Mouse (Mus musculus) midbrain, embryonic 10.5 days (tissue): Measurements from ENCODE around the gene Mrpl14. TPM values are rescaled to one million over a fixed set of nuclear protein-coding genes. Genes with fewer than 3 reads are reported as not detected.
A peak's percentile ranks its signal among the peaks of the same experiment; 100 is the strongest.

Experiments
- DNase-seq: peaks from one replicate; pipeline ENCODE4 v3.0.0-alpha.2; 2017; ENCODE audit warnings: low spot score
- H3K27ac ChIP-seq: fragments of 300-500 bp; sonication (generic); replicated peaks from 2 replicates; pipeline ENCODE4 v1.5.1; 2016; ENCODE audit warnings: mild to moderate bottlenecking
- H3K27me3 ChIP-seq: fragments of 300-500 bp; sonication (generic); 2 replicates; pipeline ENCODE4 v1.6.1; 2016; ENCODE audit warnings: low read depth, mild to moderate bottlenecking; ENCODE audit not compliant: poor library complexity, severe bottlenecking
- H3K36me3 ChIP-seq: fragments of 300-500 bp; sonication (generic); 2 replicates; pipeline ENCODE4 v1.6.1; 2016; ENCODE audit warnings: mild to moderate bottlenecking, moderate library complexity
- H3K4me1 ChIP-seq: fragments of 300-500 bp; sonication (generic); 2 replicates; pipeline ENCODE4 v1.6.1; 2016
- H3K4me3 ChIP-seq: fragments of 300-500 bp; sonication (generic); 2 replicates; pipeline ENCODE4 v1.5.1; 2016; ENCODE audit warnings: mild to moderate bottlenecking, moderate library complexity
- H3K9me3 ChIP-seq: fragments of 300-500 bp; sonication (generic); replicated peaks from 2 replicates; pipeline ENCODE4 v1.6.1; 2016; ENCODE audit warnings: mild to moderate bottlenecking
- WGBS: fragments of 180-500 bp; shearing (Covaris S2); methylation state at CpG from one replicate; pipeline ENCODE4 v1.1.7; 2016; 5-methylcytosine and 5-hydroxymethylcytosine counted together
- polyA plus RNA-seq: library from polyadenylated mRNA; unstranded; fragments of >200 nt; fragmentation: Nextera tagmentation; extraction: Ambion mirVana; gene quantifications from 2 replicates; pipeline ENCODE4 v1.2.1, GENCODE M21; 2016

Gene Mrpl14
- polyA plus RNA-seq, 1 experiment from 2014 or later: 155 TPM

- H3K36me3 ChIP-seq: peaks cover 30% of the 10 kb centered on the region
- no peak for DNase-seq
- no peaks in the 10 kb centered on the region for H3K9me3 ChIP-seq
- 86% methylated on average over 18 of the region's 18 CpGs for whole genome bisulfite sequencing
- H3K27me3 ChIP-seq: no peaks in the 10 kb centered on the region
- H3K27ac ChIP-seq: 0 out of 2 replicates have a peak overlapping the region, but pooled peaks have one; percentile 9
- H3K4me3 ChIP-seq: no peak overlapping the region
- H3K4me1 ChIP-seq: 0 out of 2 replicates have a peak, but pooled peaks cover 5% of the 10 kb centered on the region
Observed at GRCm38 (mm10) chr17:45693812-45694565, 7.9 kb downstream of the Mrpl14 start.

GRCm38 (mm10) chr17:45695227-45696120, 9.4 kb downstream of the Mrpl14 start:
- H3K27me3 ChIP-seq: no peaks in the 10 kb centered on the region
- H3K36me3 ChIP-seq: peaks cover 35% of the 10 kb centered on the region
- WGBS: 82% methylated on average over 23 of the region's 23 CpGs
- DNase-seq: no peak
- 0 out of 2 replicates have a peak overlapping the region, but pooled peaks have one; percentile 42 for H3K27ac ChIP-seq
- peaks cover 13% of the 10 kb centered on the region for H3K4me1 ChIP-seq
- H3K4me3 ChIP-seq: no peak overlapping the region
- no peaks in the 10 kb centered on the region for H3K9me3 ChIP-seq

- no peak overlapping the region for H3K27ac ChIP-seq
- H3K27me3 ChIP-seq: no peaks in the 10 kb centered on the region
- peaks cover 35% of the 10 kb centered on the region for H3K36me3 ChIP-seq
- WGBS: 88% methylated on average over 9 of the region's 9 CpGs
- H3K4me3 ChIP-seq: no peak overlapping the region
- H3K4me1 ChIP-seq: peaks cover 29% of the 10 kb centered on the region
- no peak for DNase-seq
- H3K9me3 ChIP-seq: no peaks in the 10 kb centered on the region
Observed at GRCm38 (mm10) chr17:45696981-45697380, 10.9 kb downstream of the Mrpl14 start.

- Histone ChIP-seq H3K4me3 (no peak overlapping the region), H3K27me3 (no peaks in the 10 kb centered on the region), H3K9me3 (no peaks in the 10 kb centered on the region), H3K4me1 (peaks cover 34% of the 10 kb centered on the region), H3K27ac (no peak overlapping the region), H3K36me3 (peaks cover 35% of the 10 kb centered on the region)
- no peak for DNase-seq
- WGBS: 95% methylated on average over 6 of the region's 6 CpGs
Observed at GRCm38 (mm10) chr17:45698368-45698767, 12.2 kb downstream of the Mrpl14 start.

GRCm38 (mm10) chr17:45699039-45699740, 13.1 kb downstream of the Mrpl14 start:
- no peak for DNase-seq
- no peaks in the 10 kb centered on the region for H3K27me3 ChIP-seq
- WGBS: 90% methylated on average over 3 of the region's 3 CpGs
- H3K4me1 ChIP-seq: peaks cover 30% of the 10 kb centered on the region
- H3K36me3 ChIP-seq: peaks cover 35% of the 10 kb centered on the region
- H3K4me3 ChIP-seq: no peak overlapping the region
- no peak overlapping the region for H3K27ac ChIP-seq
- no peaks in the 10 kb centered on the region for H3K9me3 ChIP-seq

GRCm38 (mm10) chr17:45700496-45701235, 14.5 kb downstream of the Mrpl14 start:
- DNase-seq: no peak
- no peak overlapping the region for H3K4me3 ChIP-seq
- 58% methylated on average over 9 of the region's 16 CpGs for WGBS
- H3K9me3 ChIP-seq: no peaks in the 10 kb centered on the region
- H3K27ac ChIP-seq: peak overlapping the region; percentile 60
- H3K4me1 ChIP-seq: peaks cover 29% of the 10 kb centered on the region
- H3K27me3 ChIP-seq: no peaks in the 10 kb centered on the region
- H3K36me3 ChIP-seq: peaks cover 31% of the 10 kb centered on the region

GRCm38 (mm10) chr17:45701236-45701591, 15.1 kb downstream of the Mrpl14 start:
- Histone ChIP-seq H3K4me1 (peaks cover 29% of the 10 kb centered on the region), H3K27me3 (no peaks in the 10 kb centered on the region), H3K4me3 (no peak overlapping the region), H3K27ac (peak overlapping the region; percentile 60), H3K9me3 (no peaks in the 10 kb centered on the region), H3K36me3 (peaks cover 31% of the 10 kb centered on the region)
- 75% methylated on average over 9 of the region's 9 CpGs for WGBS
- DNase-seq: no peak

GRCm38 (mm10) chr17:45702254-45702653, 16.1 kb downstream of the Mrpl14 start:
- H3K27ac ChIP-seq: 0 out of 2 replicates have a peak overlapping the region, but pooled peaks have one; percentile 46
- DNase-seq: no peak
- no peaks in the 10 kb centered on the region for H3K9me3 ChIP-seq
- peaks cover 20% of the 10 kb centered on the region for H3K36me3 ChIP-seq
- H3K4me1 ChIP-seq: peaks cover 29% of the 10 kb centered on the region
- no peak overlapping the region for H3K4me3 ChIP-seq
- no peaks in the 10 kb centered on the region for H3K27me3 ChIP-seq
- 69% methylated on average over 4 of the region's 4 CpGs for WGBS

- no peaks in the 10 kb centered on the region for H3K9me3 ChIP-seq
- DNase-seq: no peak
- no peaks in the 10 kb centered on the region for H3K27me3 ChIP-seq
- peaks cover 29% of the 10 kb centered on the region for H3K4me1 ChIP-seq
- WGBS: 67% methylated on average over 7 of the region's 7 CpGs
- peaks cover 11% of the 10 kb centered on the region for H3K36me3 ChIP-seq
- no peak overlapping the region for H3K4me3 ChIP-seq
- H3K27ac ChIP-seq: no peak overlapping the region
Observed at GRCm38 (mm10) chr17:45703187-45703586, 17.1 kb downstream of the Mrpl14 start.

GRCm38 (mm10) chr17:45706796-45707195, 20.7 kb downstream of the Mrpl14 start:
- Histone ChIP-seq H3K4me1 (peaks cover 7% of the 10 kb centered on the region), H3K4me3 (no peak overlapping the region), H3K27me3 (no peaks in the 10 kb centered on the region), H3K9me3 (no peaks in the 10 kb centered on the region), H3K27ac (no peak overlapping the region), H3K36me3 (no peaks in the 10 kb centered on the region)
- DNase-seq: no peak
- WGBS: 89% methylated on average over 5 of the region's 5 CpGs

GRCm38 (mm10) chr17:45707376-45707775, 21.3 kb downstream of the Mrpl14 start:
- Histone ChIP-seq H3K4me3 (no peak overlapping the region), H3K4me1 (peaks cover 1% of the 10 kb centered on the region), H3K36me3 (no peaks in the 10 kb centered on the region), H3K27ac (no peak overlapping the region), H3K27me3 (no peaks in the 10 kb centered on the region), H3K9me3 (no peaks in the 10 kb centered on the region)
- 52% methylated on average over 3 of the region's 3 CpGs for WGBS
- DNase-seq: no peak

GRCm38 (mm10) chr17:45708179-45708578, 22.1 kb downstream of the Mrpl14 start:
- 82% methylated on average over 8 of the region's 8 CpGs for WGBS
- Histone ChIP-seq H3K9me3 (no peaks in the 10 kb centered on the region), H3K4me1 (no peaks in the 10 kb centered on the region), H3K4me3 (no peak overlapping the region), H3K27me3 (no peaks in the 10 kb centered on the region), H3K27ac (no peak overlapping the region), H3K36me3 (no peaks in the 10 kb centered on the region)
- DNase-seq: no peak
